Mouse (Mus musculus) cerebellum, postnatal 25 days (tissue): ENCODE data around the gene Med8.

ENCODE experiments used
- DNase-seq, 2 experiments: peaks; one replicate each; pipeline ENCODE4 v3.0.0; 2021; ENCODE audit warnings: mixed read lengths in 2 of 2

Med8 gene

DNA sequence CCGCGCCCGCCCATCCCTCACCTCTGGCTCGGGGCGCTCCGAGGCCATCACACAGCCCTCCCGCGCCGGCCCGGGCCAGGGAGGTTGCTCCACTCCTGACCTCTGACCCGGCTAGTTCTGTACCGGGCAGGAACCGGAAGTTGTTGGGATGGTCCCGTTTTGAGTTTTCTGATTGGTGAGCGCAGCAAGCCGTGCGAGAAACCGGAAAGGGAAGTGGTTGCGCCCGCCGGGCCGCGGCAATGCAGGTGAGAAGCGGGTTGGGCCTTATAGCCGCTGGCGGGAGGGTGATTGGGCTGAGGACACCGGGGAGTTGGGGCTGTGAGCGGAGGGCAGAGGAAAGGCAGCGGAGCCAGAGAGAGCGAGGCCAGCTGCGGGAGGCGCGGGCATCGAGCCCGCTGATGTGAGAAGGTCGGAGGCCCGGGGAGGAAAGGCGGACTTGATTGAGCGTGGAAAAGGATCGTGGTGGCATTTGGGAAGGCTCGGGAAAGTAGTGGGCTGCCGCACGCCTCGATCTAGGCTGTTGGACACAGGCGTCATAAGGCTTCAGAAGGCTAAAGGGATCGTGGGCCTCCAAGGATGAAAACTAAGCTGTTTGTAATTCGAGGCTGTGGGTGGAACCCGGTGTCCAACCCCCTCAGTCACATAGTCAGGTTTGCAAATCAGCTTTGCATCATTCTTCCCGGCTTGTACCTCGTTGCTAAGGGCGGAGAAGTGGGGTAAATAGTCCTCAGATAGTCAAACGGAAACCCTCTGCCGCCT, at the start of gene Med8, which contains the start of gene Szt2:
Gene Med8 (plus strand): TSS at position 196 of the 759 bp plus-strand sequence.
Gene Szt2 (minus strand): TSS at position 132 of the 759 bp plus-strand sequence.
- DNase-seq = peak; percentile 89 to 91

DNA sequence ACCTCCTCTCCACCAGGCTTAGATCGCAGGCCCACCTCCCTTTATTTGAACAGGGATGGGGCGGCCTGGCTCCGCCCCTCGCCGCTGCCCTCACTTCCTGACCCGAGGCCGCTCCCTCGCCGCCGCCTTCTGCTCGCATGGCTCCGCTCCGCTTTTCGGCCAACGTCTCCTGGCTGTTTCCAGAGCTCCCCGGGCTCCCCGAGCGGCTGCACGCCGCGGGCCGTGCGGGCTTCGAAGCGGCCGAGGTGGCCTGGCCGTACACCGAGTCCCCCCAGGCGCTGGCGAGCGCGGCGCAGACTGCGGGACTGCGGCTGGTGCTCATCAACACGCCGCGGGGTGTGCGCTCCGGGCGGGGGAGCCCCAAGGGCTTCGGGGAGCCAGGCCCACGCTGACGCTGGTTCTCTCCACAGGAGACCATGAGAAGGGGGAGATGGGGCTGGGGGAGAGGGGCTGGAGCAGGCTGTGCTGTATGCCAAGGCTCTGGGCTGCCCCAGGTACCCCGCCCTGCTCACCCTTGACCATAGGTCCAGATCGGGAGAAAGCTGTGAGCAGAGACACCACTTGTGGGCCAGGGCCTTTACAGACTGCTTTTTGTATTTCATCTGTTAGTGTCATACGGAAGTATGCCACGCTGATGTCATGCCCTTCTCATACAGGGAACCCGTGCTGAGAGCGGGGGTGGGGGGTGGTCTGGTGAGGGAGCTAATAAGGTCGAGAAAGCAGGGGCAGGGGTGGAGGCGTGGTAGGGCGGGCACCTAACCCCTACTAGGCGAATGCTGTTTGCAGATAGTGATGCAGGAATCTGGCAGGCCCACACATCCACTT, 49.0 kb upstream of the Med8 start:
- peak; percentile 86 to 88 for DNase-seq

DNA sequence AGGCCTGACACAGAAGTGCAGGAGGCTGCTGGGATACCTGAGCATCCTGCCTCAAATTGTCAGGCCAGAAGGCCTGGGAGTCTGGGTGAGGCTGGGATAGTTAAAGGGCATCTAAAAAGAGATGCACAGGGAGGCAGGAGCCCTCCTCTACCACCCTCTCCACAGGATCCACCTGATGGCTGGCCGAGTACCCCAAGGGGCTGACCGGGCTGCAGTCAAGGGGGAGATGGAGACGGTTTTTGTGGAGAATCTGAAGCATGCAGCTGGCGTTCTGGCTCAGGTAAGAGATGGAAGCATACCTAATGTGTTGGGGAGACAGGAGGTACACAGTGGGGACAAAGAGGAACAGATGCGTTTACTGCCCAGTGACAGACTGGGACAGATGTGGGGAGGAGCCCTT, 47.7 kb upstream of the Med8 start:
- no peak for DNase-seq

DNA sequence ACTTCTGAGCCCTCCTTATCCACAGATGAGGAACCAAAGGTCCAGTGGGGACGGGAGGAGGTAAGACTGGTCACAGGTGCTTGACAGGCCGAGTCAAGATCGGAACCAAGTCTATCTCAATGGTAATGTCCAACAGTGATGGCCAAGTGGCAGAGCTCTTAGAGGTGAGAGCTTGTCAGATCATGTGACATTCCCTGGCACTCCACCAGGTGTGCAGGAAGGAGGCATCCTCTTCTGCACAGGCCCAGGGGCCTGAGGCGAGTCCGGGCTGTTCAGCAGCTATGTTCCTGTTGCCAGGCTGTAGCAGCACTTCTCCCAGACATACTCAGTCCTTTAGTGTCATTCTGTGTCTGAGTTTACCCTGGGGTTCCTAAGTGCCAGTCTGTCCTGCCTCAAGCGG, 46.3 kb upstream of the Med8 start:
- DNase-seq = peak in 1 of 2 experiments; percentile 40

DNA sequence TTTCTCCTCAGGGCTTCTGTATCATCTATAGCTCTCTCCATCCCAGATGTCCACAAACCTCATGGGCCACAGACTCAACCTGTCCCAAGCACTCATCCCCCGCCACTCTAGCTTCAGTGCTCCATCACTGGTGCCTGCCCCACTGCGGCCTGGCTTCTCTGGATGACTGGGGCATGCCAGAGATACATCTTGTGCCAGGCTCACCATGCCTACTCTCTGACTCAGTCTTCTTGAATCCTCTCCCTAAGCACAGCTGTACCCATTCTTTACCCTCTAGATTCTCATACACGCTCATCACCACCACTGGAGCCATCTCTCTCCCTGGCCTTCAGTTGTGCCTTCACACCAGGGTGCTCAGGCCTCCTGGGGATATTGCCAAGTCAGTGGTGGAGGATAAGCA, 45.2 kb upstream of the Med8 start:
- DNase-seq = no peak

DNA sequence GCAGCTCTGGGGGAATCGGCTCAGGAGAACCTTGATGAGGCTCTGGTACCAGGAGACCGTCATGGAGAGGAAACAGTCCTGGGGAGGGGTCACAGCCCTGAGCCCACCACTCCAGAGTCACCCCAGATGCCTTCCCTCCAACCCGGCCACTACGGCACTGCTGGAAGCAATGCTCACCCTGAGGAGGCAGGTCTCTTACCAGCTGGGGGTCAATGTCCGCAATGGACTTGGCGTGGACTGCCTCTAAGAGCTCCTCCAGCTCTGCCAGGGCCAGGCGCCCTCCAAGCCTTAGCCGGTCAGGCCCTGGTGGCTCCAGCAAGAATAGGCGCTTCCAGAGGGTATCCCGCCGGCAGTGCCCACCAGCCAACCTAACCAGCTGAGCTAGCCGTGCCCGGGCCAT, 44.5 kb upstream of the Med8 start:
- no peak for DNase-seq

DNA sequence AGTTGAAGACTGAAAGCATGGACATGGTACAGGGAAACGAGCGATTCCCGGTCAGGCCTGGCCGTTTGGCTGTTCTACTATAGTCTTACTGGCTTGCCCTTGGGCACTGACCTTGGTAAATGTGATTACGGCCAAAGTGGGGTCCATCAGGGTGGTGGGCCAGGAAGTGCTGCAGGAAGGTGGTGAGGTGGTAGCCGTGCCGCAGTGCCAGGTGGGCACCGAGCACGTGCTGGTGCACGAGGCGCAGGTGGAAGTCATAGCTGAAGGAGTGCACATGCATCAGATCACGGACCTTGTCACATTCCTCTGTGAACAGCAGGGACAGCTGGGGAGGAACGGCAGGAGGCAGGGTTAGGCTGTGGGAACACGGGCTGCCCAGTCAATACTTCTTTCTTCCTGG, 43.1 kb upstream of the Med8 start:
- no peak for DNase-seq

DNA sequence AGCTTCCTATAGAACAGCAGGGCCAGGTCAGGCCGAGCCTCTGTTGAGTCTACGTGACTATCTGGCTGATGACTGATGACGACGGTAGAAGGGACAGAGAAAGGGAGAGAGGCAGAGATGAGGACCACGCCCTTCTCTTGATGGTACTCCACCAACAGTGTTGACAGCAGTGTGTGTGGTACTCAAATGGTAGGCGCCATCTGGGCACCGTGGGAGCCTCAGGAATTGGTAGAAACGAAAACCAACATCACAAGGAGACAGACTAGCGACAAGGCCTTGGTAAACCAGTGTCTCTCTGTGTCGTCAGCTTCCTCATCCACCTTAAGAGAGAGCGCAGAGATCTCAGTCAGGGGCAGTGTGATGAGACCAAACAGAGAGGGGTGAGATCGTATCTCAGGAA, 41.6 kb upstream of the Med8 start:
- DNase-seq = no peak

DNA sequence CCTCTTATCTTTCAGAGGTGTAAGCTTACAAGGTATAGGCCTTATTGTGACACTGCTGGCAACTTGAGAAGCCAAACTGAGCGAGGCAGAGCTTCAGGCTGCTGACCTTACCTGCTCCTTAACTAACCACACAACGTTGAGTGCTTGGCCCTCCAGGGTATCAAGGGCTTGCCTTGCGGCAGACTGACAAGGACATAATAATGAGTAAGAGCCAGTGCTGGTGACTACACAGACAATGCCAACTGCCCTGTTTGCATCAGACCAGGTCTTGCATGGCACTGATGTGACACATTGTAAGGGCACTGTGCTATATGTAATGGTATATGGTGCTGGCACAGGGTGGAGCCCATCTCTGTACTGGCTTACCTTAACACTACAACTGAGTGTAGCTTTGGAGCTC, 40.5 kb upstream of the Med8 start:
- no peak for DNase-seq

DNA sequence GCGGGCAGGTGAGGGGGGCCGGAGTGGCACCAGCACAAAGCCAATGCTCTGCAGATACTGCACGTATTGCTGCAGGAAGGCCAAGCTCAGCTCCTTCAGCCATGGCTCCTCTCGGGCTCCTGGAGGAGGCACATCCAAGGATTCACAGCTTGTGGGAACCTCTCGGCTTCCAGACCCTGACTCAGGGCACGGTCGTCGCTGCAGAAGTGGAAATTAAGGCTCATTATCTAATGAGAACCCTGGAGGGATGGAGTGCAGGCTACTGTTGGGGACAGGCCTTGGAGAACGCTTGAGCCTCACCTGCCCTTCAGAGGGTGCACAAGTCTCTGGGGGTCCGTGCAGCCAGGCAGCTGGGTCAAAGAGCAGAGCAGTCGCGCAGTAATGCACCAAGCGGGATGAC, 37.3 kb upstream of the Med8 start:
- DNase-seq = no peak

DNA sequence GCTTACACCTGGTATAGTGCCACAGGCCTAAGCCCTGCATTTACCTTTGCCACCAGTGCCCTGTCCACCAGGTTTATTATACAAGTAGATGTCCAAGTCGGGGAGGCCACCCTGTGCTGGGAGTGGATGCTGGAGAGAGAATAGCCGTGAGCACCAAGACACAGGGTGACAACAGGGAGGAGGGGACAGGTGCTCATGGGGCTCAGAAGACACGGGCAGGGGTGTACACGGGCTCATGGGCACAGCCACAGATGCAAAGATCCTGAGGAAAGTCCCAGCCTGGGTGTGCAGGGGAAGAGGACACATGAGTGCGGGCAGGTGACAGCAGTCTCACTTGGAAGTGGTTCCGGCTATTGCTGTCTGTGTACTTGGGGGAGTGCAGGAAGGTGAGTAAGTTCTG, 33.1 kb upstream of the Med8 start:
- no peak for DNase-seq

DNA sequence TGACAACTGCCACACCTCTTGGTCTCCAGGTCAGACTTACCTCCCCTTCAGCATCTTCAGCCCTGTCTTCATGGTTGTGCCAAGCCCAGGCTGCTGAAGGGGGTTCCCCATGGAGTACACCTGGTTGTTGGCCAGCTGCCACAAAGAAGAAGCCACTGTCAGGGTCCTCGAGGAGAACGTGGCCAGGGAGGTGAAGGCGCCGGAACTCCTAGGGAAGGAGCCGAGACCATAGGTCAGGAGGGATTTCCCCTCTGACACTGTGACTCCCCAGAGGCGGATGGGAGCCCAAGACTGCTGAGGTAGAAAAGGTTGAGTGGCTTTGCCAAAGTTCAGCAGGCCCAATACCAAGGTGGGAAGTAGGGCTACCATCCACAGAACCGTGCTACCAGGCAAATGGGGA, 25.9 kb upstream of the Med8 start:
- DNase-seq = no peak

DNA sequence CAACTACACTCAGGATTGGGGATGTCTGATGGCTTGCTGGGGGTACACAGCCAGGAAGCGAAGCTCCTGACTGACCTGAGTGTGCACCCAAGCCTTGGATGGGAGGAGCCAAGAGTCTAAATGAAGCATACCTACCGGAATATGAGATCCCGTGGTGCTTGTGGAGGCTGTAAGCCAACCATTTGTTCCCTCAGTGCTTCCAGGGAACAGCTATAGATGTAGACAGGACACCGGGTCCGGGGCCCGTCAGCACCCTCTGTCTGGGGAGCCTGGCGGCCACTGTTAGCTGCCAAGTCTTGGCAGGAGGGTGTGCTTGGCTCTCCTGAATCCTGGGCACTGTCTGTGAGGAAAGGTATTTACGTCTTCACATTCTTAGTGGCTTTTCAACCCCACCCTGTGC, 21.8 kb upstream of the Med8 start:
- DNase-seq = no peak

DNA sequence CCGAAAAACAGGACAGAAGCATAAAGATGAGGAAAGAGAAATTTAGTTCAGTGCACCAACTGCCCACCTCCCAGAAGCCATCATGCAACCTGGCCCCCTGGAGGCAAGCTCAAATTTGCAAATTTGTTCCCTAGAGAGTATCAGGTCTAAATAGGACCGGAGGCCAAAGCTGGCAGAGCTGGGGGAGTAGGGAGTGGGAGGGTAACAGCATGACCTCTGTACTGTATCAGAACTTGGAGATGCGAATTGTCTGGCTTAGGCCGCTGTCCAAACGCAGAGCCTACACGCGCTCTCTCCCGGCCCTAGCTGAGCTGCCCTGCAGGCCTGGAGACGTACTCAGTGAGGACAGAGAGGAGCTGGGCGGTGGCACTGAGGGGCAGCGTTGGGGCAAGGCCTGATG, 19.0 kb upstream of the Med8 start:
- DNase-seq = no peak

DNA sequence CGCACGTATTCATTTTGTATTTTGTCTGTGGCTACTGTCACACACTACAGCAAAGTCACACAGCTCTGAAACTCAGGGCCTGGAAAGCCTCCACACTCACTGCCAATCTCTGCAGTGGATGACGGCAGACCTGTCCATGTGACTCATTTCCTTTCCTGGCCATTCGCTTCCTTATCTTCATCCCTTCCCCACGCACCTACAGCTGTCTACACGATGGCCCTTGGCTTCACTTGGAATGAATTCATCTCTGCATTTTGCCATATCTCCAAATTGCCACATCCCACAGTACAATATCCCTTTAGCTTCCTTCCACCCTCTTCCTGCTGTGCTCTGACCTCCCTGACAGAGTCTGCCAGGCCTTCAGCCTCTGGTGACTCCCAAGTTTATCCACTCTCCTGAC, 14.6 kb upstream of the Med8 start:
- DNase-seq = no peak

DNA sequence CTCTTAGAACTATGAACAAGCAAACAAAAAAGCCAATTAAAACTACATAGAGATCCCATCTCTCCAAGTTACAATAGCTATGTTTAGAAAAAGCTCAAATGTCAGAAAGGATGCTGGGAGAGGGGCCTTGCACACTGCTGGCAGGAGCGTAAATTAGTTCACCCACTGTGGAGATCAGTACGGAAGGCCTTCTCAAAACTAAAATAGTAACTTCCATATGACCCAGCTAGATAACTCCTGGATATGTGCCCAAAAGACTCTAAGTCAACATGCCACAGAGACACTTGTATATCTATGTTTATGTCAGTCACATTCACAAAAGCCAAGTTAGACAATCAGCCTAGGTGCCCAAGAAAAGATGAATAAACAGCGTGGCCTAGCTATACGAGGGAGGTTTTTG, 13.8 kb upstream of the Med8 start:
- DNase-seq = no peak

DNA sequence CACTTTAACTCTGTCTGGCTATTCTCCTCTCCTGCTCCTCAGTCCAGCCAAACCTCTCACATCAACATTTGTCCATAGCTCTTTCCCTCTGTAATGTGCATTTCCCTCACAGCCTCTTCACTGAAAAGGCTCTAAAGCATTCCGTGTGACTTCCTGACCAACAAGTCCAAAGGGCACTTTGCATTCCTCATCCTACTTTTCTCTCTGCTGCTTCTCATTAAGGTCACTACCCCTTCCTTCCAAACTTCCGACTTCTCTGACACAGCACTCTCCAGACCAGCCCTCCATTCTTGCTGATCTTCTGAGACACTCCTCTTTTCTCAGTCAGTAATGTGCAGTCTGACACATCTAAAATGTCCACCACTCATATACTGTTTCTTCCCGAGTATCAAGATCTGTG, 12.7 kb upstream of the Med8 start:
- DNase-seq = no peak

DNA sequence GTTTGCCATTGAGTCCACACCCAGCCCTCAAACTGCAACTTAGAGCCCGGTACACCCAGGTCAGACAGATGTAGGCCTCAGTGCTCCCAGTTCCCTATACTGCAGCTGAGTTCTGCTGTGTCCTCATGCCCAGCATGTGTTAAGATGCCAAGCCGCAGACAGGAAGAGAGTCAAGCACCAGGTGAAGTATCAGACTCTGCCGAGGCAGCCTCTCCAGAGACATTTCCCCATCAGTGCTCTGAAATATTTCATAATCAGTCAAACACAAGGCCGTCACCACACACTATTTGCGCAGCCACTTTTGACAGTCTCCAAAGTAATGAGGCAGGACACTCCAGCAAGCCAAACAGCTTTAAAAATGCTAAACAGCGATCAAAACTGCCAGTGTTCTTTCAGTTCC, 10.7 kb upstream of the Med8 start:
- no peak for DNase-seq

DNA sequence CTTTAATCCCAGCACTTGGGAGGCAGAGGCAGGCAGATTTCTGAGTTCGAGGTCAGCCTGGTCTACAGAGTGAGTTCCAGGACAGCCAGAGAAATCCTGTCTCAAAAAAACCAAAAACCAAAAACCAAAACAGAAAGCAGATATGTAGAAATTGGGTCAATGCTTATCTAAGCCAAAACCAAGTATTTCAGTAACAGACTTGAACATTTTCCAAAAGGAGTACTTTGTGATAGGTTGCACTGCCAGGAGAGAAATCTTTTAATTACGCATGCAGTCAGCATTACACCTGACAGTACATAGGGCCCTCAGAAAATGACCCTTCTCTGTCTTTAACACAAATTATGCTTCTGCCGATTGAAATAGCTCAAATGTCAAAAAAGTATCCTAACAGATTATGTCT, 7.7 kb upstream of the Med8 start:
- DNase-seq = no peak

DNA sequence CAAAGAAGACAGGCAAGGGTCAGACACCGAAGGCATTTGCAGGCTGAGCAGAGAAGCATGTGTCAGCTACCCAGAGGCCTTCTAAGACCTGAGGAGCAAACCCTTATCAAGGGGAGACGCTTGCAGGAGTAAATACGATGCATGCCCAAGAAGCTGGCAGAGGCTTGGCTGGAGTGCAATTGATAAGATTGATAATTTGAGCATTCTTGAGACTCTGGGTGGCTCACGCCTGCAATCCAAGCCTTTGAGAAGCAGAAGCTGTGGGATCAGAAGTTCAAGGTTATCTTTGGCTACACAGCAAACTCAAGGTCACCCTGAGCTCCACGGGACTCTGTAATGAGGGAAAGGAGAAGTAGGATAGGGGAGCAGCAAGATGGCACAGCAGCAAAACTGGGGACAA, 7.2 kb upstream of the Med8 start:
- DNase-seq = no peak

DNA sequence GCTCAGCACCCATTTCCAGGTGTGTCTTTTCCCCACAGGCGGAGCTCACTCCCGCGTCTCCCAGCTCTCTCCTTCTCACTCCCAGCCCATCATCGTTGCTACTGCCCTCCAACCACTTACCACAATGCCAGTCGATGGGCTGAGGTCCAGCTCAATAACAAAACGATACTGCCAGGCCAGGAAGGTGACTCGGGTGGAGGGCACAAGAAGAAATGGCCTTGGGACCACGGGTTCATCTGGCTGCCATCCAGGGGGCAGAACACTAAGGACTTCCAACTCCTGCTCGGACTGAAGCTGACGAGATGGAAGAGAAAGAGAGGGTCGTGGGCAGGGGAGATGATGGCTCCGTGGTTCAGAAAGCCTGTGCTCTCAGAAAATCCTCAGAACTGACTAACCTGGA, 6.4 kb upstream of the Med8 start:
- no peak for DNase-seq

DNA sequence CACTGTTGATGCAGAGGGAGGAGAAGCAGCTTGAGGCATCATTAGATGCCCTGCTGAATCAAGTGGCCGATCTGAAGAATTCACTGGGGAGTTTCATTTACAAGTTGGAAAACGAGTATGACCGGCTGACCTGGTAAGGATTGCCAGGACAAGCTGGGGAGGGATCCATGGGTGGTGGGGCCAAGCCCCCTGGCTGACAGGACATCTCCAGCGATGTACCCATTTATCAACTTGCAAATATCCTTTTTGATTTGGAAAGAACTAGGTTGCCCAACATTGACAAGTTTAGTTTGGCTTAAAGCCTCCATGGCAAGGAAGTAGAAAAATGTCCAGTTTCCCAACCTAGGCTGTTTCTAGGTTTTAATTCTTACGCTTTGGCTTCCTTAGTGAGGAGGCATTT, 1.7 kb downstream of the Med8 start:
- DNase-seq = no peak

DNA sequence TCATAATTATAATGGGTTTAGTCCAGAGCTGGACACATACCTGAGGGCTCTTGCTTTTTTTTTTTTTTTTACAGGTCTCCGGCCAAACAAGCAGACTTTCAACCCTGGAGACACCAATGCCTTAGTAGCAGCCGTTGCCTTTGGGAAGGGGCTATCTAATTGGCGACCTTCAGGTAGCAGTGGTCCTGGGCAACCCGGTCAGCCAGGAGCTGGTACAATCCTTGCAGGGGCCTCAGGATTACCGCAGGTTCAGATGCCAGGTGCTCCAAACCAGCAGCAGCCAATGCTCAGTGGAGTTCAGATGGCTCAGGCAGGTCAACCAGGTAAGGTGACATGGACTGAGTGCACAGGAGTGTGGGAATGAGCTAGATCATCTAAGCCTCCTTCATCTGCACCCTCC, 4.4 kb downstream of the Med8 start:
- peak; percentile 54 to 61 for DNase-seq

DNA sequence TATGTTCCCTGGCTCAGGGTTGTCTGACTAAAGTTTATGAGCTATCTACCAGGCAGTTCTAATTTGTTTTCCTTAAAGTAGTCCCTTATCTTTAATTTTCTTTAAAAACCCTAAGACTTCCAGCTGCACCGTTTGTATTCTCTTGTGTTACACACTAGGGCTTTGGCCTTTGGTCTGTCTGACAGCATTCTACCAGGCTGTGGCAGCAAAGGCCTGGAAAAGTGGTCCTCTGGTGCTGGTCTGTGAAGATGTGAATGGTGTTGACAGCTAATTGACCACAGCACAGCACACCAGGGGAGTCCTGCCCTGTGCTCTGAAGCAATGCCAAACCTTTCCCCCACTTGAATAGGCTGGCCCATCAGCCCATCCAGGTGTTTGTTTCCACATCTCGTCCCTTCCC, 6.6 kb downstream of the Med8 start:
- DNase-seq = no peak

DNA sequence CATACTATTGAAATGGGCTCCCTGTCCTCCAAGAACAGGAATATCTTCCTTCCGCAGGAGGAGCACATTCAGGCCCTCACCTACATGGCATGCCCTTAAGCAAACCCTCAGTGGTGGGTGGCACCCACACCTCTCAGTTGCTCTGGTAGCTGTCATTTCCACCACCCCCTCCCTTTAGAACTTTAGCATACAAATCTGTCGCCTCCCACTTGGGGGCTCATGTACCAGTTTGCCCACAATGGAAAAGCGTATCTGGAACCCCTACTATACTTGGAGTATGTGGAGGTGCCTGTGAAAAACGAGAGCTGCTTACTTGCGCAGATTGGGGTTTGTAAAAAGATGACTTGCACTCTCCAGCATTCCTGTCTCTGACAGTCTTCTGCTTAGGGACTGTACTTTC, 7.2 kb downstream of the Med8 start:
- no peak for DNase-seq
